Mouse (Mus musculus) cerebellum, adult 9-10 months (tissue): ENCODE data around the gene Dusp9.

ENCODE experiments used
- DNase-seq: peaks from one replicate; pipeline ENCODE4 v3.0.0; 2022

The Dusp9 gene

DNA sequence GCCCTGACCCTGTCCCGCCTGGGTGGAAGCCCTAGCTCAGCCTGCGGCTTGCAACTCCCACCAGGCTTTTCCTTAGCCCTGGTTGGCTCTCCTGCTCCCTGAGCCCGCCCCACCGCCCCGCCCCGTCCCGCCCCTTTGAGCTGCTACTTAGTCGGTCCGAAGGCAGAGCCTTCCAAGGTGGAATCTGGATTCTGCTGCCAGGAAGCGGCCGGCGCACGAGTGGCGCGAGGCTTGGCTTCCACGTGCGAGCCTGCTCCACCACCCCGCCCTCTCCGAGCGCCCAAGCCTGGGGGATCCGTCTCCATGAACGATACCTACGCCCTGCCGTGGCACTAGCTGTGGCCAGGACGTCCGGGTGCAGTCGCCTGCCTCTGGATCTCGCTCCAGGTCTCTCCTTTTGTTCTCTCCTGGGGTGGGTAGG is at the start of gene Dusp9:
Gene Dusp9, plus strand, starts transcription at position 165 of the 421 bp plus-strand sequence.
- DNase-seq = no peak

GRCm38 (mm10) chrX:73593212-73593611 is 46.0 kb upstream of the Dusp9 start:
- DNase-seq = peak; percentile 45

DNA sequence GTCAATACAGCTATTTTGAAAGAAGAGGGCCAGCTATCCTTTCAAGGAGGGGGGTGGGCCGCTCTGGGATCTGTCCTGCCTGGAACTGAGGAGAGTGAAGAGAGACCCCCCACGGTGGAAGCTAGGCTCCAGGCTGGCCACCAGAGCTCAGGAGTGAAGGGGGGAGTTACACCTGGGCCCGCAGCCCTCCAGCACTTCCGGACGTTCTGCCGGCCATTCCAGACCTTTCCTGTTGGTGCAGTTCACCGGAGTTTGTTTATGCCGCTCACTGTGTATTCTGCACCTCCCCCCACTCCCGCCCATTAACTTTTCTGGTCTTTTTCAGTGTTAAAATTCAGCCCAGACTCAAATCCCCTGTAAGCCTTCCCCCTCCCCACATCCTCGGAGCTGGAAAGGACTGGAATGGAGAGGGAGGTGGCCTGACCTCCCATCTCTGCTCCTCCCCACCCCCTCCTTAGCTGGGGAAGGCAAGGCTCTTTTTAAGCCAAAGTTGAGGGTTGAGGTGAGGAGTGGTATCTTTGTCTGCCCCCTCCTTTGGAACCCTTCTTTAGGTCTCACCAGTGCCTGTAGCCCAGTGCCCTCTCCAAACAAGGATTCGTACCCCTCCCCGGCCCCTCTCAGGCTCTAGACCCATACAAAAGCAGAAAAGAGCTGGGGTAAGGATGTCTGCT is 44.6 kb upstream of the Dusp9 start:
- DNase-seq = no peak

DNA sequence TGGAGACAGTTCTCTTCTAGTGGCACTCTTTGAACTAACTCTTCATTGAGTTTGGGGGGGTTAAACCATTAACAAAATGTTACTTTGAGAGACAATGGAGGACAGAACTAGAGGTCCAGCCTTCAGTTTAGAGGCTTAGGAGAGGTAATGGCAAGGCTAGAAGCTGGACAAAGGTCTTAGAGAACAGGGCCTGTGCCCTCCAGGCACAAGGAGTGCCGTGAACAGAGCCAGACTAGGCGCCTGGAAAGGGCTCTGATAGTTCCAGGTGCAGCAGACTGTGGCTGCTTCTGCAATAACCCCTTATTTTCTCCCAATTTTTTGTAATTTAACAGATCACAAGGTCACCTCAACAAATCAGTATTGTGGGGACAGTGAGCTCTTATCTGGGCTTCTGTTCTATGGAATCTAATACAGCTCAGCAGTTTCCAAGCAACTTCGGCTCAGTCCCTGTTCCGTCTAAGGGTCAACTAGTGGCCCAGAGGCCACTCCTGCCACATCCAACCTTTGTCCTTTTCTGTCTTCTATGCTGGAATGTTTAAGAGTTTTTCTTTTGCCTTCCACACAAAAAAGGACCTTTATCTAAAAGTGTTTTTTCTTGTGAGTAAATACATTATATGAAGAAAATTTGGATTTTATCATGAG is 43.8 kb upstream of the Dusp9 start:
- no peak for DNase-seq

DNA sequence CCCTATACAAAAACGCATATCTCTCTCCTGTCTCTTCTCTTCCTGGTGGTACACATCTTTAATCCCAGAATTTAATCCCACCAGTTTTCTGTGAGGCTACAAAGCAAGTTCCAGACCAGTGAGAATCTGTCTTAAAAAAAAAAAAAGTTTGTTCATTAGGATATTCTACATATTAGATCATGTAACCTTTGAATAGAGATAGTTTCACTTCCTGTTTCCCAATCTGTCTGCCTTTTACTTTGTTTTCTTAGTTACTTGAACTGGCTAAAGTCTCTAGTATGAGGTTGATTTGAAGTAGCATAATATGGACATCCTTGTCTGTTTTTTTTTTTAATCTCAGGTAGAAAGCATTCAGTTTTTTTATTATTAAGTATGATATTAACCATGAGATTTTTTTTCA is 37.8 kb upstream of the Dusp9 start:
- DNase-seq = no peak

- no peak for DNase-seq
Measured at GRCm38 (mm10) chrX:73613665-73614064, 25.6 kb upstream of the Dusp9 start.

- DNase-seq = no peak
Measured at GRCm38 (mm10) chrX:73615876-73616275, 23.3 kb upstream of the Dusp9 start.

GRCm38 (mm10) chrX:73619401-73619800 is 19.8 kb upstream of the Dusp9 start:
- no peak for DNase-seq

DNA sequence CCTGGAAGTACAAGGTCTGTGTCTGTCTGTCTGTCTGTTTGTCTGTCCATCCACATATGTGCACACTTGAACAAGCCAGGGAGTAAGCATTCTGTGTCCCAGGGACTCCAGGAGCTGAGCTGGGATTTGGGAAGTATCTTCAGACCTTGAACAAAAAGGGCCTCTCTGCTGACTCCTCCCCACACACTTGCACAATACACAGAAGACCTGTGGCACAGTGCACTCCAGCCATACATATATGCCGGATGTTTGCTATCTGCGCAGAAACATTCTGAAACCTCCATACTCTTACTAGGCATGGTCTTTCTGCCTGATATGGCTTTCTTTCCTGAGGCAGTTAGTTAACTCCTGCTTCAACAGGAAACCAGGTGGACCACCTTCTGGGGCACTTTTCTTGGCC is 19.3 kb upstream of the Dusp9 start:
- no peak for DNase-seq

DNA sequence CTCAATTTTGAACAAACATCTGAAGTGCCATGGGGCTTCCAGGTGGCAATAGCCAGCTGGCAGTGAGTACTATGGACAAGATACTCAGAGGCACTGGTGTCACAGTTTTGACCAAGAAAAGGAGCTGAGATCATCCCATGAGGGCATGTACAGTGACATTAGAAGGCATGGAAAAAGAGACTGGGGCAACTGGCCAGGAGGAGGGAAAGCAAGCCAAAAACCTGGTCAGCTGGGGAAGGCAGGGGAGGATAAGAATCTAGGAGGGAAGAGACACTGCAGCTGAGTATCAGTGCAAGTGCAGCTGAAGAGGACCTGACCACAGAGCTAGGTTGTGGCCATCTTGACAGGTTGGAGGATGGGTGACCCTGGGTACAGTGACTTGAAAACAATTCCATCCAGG is 12.2 kb upstream of the Dusp9 start:
- peak; percentile 14 for DNase-seq

DNA sequence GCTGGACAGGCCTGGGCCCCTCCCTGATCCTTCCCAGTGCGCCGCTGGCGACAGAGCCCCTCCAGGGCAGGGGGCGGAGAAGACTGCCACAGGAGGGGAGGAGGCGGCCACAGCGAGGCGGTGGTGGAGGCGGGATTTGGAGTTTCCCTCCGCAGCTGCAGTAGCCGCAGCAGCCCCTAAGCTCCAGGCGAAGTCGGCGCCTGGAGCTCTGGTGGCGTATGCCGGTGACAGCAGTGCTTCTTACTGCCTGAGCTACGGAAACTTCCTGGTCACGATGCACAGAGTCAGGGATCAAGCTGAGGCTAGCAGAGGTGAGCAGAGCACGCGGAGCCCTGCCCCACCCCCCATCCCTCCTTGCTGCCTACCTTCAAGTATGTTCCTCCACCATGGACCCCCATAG is 3.8 kb upstream of the Dusp9 start:
- no peak for DNase-seq

DNA sequence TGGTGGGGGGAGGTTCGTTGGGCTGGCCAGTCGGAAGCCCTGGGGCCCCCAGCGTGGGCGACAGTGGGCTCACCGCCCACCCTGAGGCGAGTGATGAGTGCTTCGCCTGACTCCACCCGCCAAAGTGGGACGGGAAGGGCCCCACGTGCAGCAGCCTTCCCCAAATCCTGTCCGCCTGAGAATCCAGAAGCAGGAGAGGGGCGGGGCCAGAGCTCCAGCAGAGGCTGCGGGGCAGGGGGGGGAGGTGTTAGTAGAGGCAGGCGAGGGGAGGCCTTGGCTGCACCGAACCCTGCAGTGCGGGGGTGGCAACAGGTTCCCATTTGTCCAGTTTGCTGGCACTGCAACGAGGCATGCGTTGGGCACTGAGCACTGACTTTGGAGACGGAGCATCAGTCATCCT is 1.8 kb upstream of the Dusp9 start:
- DNase-seq = no peak

DNA sequence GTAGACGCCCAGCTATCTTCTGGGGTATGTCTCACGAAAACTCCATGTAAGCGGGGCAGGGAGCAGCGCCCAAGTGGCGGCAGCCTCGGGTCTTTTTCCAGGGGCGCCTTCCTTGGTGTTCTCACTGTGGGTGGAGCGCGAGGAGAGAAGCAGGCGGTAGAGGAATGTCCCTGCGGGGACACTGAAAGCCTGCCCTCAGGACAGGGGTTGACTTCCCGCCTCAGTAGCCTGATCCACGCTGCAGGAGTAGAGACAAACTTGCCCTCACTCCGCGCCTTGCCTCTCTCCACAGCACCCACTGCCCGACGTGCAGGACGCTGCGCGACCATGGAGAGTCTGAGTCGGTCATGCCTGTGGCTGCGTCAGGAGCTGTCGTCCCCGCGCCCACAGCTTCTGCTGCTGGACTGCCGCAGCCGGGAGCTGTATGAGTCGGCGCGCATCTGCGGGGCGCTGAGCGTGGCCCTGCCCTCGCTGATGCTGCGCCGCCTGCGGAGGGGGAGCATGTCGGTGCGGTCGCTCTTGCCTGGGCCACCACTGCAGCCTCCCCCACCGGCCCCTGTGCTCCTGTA is 766 bp downstream of the Dusp9 start:
- DNase-seq = no peak

GRCm38 (mm10) chrX:73645121-73645520 is 5.9 kb downstream of the Dusp9 start:
- DNase-seq = no peak

DNA sequence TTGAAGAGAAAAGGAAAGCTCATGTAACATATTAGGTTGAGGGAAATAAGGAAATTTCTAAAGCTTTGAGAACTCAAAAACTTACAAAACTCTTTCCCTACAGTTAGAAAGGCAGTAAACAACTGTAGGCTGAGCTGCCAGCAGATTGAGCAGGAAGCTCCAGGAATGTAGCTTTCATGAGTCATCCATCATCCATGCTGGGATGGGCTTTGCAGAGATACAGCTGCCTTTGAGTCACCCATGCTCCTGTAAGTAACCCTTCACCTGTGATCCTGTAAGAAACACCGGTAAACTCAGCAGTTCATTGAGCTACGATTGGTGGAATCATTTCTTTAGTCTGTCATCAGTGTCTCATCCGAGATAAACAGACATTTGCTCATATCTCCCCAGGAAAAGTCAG is 11.7 kb downstream of the Dusp9 start:
- DNase-seq = no peak

DNA sequence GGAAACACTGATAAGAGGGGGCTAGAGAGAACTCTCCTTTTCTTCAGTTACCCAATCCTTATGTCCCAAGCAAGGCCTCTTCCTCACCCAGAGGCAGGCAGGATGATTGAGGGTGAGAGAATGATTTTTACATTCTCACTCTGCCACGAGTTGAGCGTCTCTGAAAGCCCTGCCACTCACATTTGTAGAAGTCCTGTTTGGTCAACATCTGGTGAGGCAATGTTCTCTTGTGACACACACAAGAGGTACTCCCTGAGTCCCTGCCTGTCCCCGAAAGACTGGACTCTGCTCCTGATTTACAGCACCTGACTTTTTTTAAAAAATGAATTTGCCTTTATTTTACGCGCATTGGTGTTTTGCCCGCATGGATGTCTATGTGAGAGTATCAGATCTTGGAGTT is 14.2 kb downstream of the Dusp9 start:
- DNase-seq = no peak

DNA sequence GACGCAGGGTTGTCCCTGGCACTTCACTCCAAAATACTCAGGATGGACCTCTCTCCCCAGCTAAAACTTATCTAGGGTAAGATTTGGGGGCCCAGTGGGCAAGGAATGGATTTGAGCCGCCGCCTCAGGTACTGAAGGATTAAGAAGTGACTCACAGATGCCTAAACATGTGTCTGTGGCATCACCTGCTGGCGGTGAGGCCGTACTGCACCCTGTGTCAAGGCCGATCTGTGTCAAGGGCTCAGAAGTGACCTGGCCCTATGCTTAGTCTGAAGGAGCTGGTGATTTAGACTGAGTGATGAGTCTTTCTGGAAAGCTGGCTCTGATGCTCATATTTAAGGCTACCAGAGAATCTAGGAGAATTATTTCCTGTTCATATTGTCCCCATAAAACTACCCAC is 15.0 kb downstream of the Dusp9 start:
- peak; percentile 48 for DNase-seq

- no peak for DNase-seq
Measured at GRCm38 (mm10) chrX:73655529-73655928, 16.3 kb downstream of the Dusp9 start.

DNA sequence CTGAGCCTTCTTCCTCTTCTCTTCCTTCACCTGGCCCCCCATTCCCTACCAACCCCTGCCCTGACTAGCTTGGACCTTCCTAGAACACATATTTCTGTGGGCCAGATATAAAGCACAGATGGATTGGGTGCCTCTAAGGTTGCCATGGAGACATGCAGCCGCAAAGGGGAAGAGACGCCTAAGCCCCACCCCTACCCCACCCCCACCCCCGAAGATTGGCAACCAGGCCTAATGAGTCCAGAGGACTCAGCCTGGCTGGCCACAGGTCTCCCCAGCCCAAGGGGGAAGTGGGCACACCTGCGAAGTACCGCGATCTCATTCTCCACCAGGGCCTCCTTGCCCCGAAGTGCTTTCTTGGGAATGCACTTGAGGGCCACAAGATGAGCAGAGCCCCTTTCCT is 19.2 kb downstream of the Dusp9 start:
- no peak for DNase-seq

- no peak for DNase-seq
Measured at GRCm38 (mm10) chrX:73658936-73659574, 19.8 kb downstream of the Dusp9 start.

- DNase-seq = no peak
Measured at GRCm38 (mm10) chrX:73659575-73660283, 20.5 kb downstream of the Dusp9 start, which contains the start of gene Pnck. TSS of gene Pnck (minus strand) at chrX:73660117.

DNA sequence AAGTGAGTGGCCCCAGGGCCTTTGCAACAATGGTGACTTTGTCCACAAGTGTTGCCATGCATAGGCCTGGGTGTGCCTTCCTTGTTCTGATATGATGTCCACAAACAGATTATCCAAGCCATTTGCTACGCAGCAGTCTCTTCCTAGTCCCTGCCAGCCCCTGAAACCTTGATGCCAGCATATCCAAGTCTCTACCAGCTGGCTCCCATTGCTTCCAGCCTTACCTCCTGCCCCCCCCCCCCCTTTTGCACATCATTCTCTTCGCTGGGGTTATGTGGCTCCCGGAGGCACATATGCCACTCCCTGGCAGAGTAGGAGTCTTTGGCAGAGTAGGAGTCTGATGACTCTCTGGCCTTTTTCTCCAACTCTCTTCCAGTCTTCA is 21.1 kb downstream of the Dusp9 start:
- DNase-seq = peak; percentile 40

GRCm38 (mm10) chrX:73663143-73663542 is 23.9 kb downstream of the Dusp9 start:
- peak; percentile 52 for DNase-seq
